Comparison of ENCODE assay signal across 8 mouse cellular contexts in the genomic region with DNA sequence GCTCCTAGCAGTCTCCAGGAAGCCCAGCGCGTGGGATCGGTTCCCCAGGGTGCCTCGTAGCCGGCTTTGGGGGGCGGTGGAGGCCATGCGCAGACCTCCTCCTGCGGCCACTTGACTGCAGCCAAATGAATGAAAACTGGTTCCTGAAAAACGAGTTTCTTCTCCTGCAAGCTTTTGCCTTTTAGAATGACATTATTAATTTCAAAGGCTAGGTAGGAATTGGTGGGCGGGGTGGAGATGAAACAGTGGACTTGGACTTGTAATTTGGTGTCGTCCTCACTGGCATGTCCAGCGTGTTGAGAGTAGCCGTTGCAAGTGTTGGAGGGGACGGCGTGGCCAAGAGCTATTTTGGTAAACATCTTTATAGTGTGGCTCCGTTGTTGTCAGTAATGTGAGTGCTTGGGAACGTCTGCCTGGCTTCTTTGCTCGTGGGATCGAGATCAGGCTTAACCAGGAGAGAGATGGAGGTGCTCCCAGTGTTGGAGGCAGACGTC. TPM values are rescaled to one million over a fixed set of nuclear protein-coding genes. Genes with fewer than 3 reads are reported as not detected.
DNase-seq lines count a peak whose midpoint lies in the region; ATAC-seq and TF ChIP-seq lines count a peak whose summit lies in the region.

No protein-coding gene starts in this region.

- H3K9ac ChIP-seq in hindbrain, embryonic 16.5 days (ENCODE audit: low read depth, low read length): peak overlapping the region; percentile 92

- peaks cover 1% of the 10 kb centered on the region; the same call in 1 of the 2 replicates for H3K4me1 ChIP-seq in cortical plate, adult 2 months (ENCODE audit: control insufficient read depth, insufficient read depth, low read length)
- H3K4me1 ChIP-seq in hindbrain, embryonic 16.5 days (ENCODE audit: control insufficient read depth, insufficient read depth, low read depth, low read length): peaks cover 39% of the 10 kb centered on the region

- peak; percentile 25 for DNase-seq in layer of hippocampus, adult 11-12 months (ENCODE audit: low spot score)
- DNase-seq in layer of hippocampus, postnatal 10 days (ENCODE audit: low spot score in 2 of 2): no peak
- DNase-seq in embryo, embryonic 9.5 days (ENCODE audit: extremely low spot score): no peak
- no peak for DNase-seq in embryo, embryonic 10 days (ENCODE audit: low spot score)
- DNase-seq in right cerebral cortex, postnatal 4 days: no peak

- no peak for TF ChIP-seq CTCF in cortical plate, adult 2 months (IDR thresholded peaks at IDR 0.05; ENCODE audit: extremely low read depth, insufficient read depth, low read length)

- no peaks in the 10 kb centered on the region for H3K9me3 ChIP-seq in hindbrain, embryonic 16.5 days (ENCODE audit: control insufficient read depth, low read length)

- TF ChIP-seq POLR2A in cortical plate, adult 2 months (IDR thresholded peaks at IDR 0.05; ENCODE audit: extremely low read depth, insufficient read depth, low read length): no peak; the same call in 1 of the 2 replicates
- TF ChIP-seq POLR2A in myocyte (IDR thresholded peaks at IDR 0.05; ENCODE audit: insufficient read length, low read depth): peak; percentile 29

- H3K27me3 ChIP-seq in hindbrain, embryonic 16.5 days (replicated peaks; ENCODE audit: control insufficient read depth, insufficient read depth, low read length): no peaks in the 10 kb centered on the region
- H3K27me3 ChIP-seq in myocyte (ENCODE audit: control insufficient read depth, insufficient read depth, insufficient read length): no peaks in the 10 kb centered on the region

- H3K4me3 ChIP-seq in cortical plate, adult 2 months (ENCODE audit: insufficient read depth, low read length): peak overlapping the region; percentile 97
- H3K4me3 ChIP-seq in hindbrain, embryonic 16.5 days (ENCODE audit: low read length): peak overlapping the region; percentile 90
- peak overlapping the region; percentile 99 for H3K4me3 ChIP-seq in myocyte

- 0% methylated on average over 20 of the region's 20 CpGs for WGBS in hindbrain, embryonic 16.5 days

- H3K79me2 ChIP-seq in myocyte (ENCODE audit: control insufficient read depth, insufficient read depth): peaks cover 55% of the 10 kb centered on the region

- peak overlapping the region; percentile 96 for H3K27ac ChIP-seq in cortical plate, adult 2 months (ENCODE audit: insufficient read depth, low read length)
- peak overlapping the region; percentile 96 for H3K27ac ChIP-seq in hindbrain, embryonic 16.5 days (ENCODE audit: low read depth, low read length)

- peaks cover 11% of the 10 kb centered on the region for H3K36me3 ChIP-seq in hindbrain, embryonic 16.5 days (ENCODE audit: control insufficient read depth, insufficient read depth, low read length)
- H3K36me3 ChIP-seq in myocyte (ENCODE audit: control insufficient read depth, insufficient read depth): peaks cover 19% of the 10 kb centered on the region

- peak overlapping the region; percentile 91 for H3K4me2 ChIP-seq in hindbrain, embryonic 16.5 days (ENCODE audit: low read length)
- peak overlapping the region; percentile 99 for H3K4me2 ChIP-seq in myocyte (ENCODE audit: low read depth)

- H3ac ChIP-seq in myocyte (ENCODE audit: control insufficient read depth, insufficient read length): peak overlapping the region; percentile 74

- ATAC-seq in hindbrain, embryonic 16.5 days: no peak

TF ChIP-seq in myocyte, 11 proteins besides CTCF, POLR2A, EP300 and RAD21:
- TF ChIP-seq MAX (IDR thresholded peaks at IDR 0.05; ENCODE audit: low read depth): no peak
- TF ChIP-seq USF1 (IDR thresholded peaks at IDR 0.05; ENCODE audit: low read depth): no peak
- no peak for TF ChIP-seq E2F4 (IDR thresholded peaks at IDR 0.05; ENCODE audit: insufficient read depth)
- TF ChIP-seq REST (IDR thresholded peaks at IDR 0.05; ENCODE audit: insufficient read depth, insufficient read length): no peak
- TF ChIP-seq TCF12 (IDR thresholded peaks at IDR 0.05; ENCODE audit: insufficient read depth, poor library complexity, severe bottlenecking): no peak
- TF ChIP-seq MYOD1 (IDR thresholded peaks at IDR 0.05; ENCODE audit: control insufficient read depth in 1 of 3, insufficient read length in 2 of 3, low read depth in 2 of 3): no peak
- no peak for TF ChIP-seq TCF3 (IDR thresholded peaks at IDR 0.05; ENCODE audit: insufficient read length, low read depth)
- no peak for TF ChIP-seq SRF (IDR thresholded peaks at IDR 0.05; ENCODE audit: control insufficient read depth, insufficient read length, low read depth)
- TF ChIP-seq CEBPB (IDR thresholded peaks at IDR 0.05; ENCODE audit: insufficient read depth, poor library complexity, severe bottlenecking): no peak
- no peak for TF ChIP-seq POLR2AphosphoS2 (IDR thresholded peaks at IDR 0.05; ENCODE audit: insufficient read length, low read depth)
- TF ChIP-seq MYOG (IDR thresholded peaks at IDR 0.05; ENCODE audit: control insufficient read depth in 1 of 3, insufficient read depth in 1 of 3, insufficient read length in 2 of 3, low read depth in 2 of 3): no peak

RNA-seq across cellular contexts. Expression of gene Enc1, which starts 0.9 kb away (rescaled TPM):
- 100 to 1,000 TPM; 561 to 584 TPM for total RNA-seq in layer of hippocampus, postnatal 10 days (2021)
- 284 and 308 TPM in 2 replicates for polyA plus RNA-seq in cortical plate, adult 2 months (2012; rRNA removed)
- 66.3 and 67.6 TPM in 2 replicates for polyA plus RNA-seq in hindbrain, embryonic 16.5 days (2015; fragmentation: Nextera tagmentation; extraction: Ambion mirVana)
- polyA plus RNA-seq in myocyte (2012; fragmentation: generic; extraction: Trizol): 21.1 TPM

RNA-seq across cellular contexts. Expression of gene Hexb, which starts 43.7 kb away (rescaled TPM):
- total RNA-seq in layer of hippocampus, postnatal 10 days (2021): 100 to 1,000 TPM in 1 of 2 experiments, 10 to 100 TPM in 1; 91.3 to 102 TPM
- polyA plus RNA-seq in cortical plate, adult 2 months (2012; rRNA removed): 160 and 173 TPM in 2 replicates
- polyA plus RNA-seq in hindbrain, embryonic 16.5 days (2015; fragmentation: Nextera tagmentation; extraction: Ambion mirVana): 54.1 and 58.5 TPM in 2 replicates
- 30.9 TPM for polyA plus RNA-seq in myocyte (2012; fragmentation: generic; extraction: Trizol)
